Mouse (Mus musculus) limb, embryonic 15.5 days (tissue): ENCODE results near the gene Gm11562. TPM values are rescaled to one million over a fixed set of nuclear protein-coding genes. Genes with fewer than 3 reads are reported as not detected.

ENCODE experiments used
- ATAC-seq: fragments of 200-750 bp; cut with Nextera tagmentation; 2 replicates; pipeline ENCODE4 v1.8.0; 2017; ENCODE audit warnings: low read depth, moderate TSS enrichment; ENCODE audit not compliant: insufficient number of reproducible peaks, low FRiP score, low TSS enrichment
- H3K27ac ChIP-seq: fragments of 300-500 bp; sonication (generic); 2 replicates; pipeline ENCODE4 v1.5.1; 2015; ENCODE audit warnings: moderate library complexity, mild to moderate bottlenecking, inconsistent platforms
- H3K27me3 ChIP-seq: fragments of 300-500 bp; sonication (generic); 2 replicates; pipeline ENCODE4 v1.6.1; 2015; ENCODE audit warnings: inconsistent platforms
- H3K36me3 ChIP-seq: fragments of 300-500 bp; sonication (generic); 2 replicates; pipeline ENCODE4 v1.6.1; 2015; ENCODE audit warnings: inconsistent platforms
- H3K4me1 ChIP-seq: fragments of 300-500 bp; sonication (generic); 2 replicates; pipeline ENCODE4 v1.6.1; 2015; ENCODE audit warnings: inconsistent platforms
- H3K4me2 ChIP-seq: fragments of 300-500 bp; sonication (generic); 2 replicates; pipeline ENCODE4 v1.6.1; 2015; ENCODE audit warnings: mild to moderate bottlenecking, inconsistent platforms
- H3K4me3 ChIP-seq: fragments of 300-500 bp; sonication (generic); 2 replicates; pipeline ENCODE4 v1.5.1; 2015; ENCODE audit warnings: mild to moderate bottlenecking, inconsistent platforms
- H3K9ac ChIP-seq: fragments of 300-500 bp; sonication (generic); 2 replicates; pipeline ENCODE4 v1.6.1; 2015; ENCODE audit warnings: inconsistent platforms
- H3K9me3 ChIP-seq: fragments of 300-500 bp; sonication (generic); 2 replicates; pipeline ENCODE4 v1.6.1; 2016; ENCODE audit warnings: inconsistent platforms
- WGBS: fragments of 180-500 bp; shearing (Covaris S2); methylation state at CpG from one replicate; pipeline ENCODE4 v1.1.7; 2015; 5-methylcytosine and 5-hydroxymethylcytosine counted together
- polyA plus RNA-seq: library from polyadenylated mRNA; unstranded; fragments of >200 nt; fragmentation: Nextera tagmentation; extraction: Ambion mirVana; gene quantifications from 2 replicates; pipeline ENCODE4 v1.2.1, GENCODE M21; 2015

The Gm11562 gene
- polyA plus RNA-seq, 1 experiment from 2014 or later: not detected

GRCm38 (mm10) chr11:99581564-99581963 is 38.7 kb downstream of the Gm11562 start:
- ATAC-seq: no peak
- no peaks in the 10 kb centered on the region for H3K36me3 ChIP-seq
- no peaks in the 10 kb centered on the region for H3K27me3 ChIP-seq
- H3K9ac ChIP-seq: no peak overlapping the region
- H3K4me2 ChIP-seq: no peak overlapping the region
- 79% methylated on average over 6 of the region's 6 CpGs for WGBS
- H3K4me1 ChIP-seq: no peaks in the 10 kb centered on the region
- no peaks in the 10 kb centered on the region for H3K9me3 ChIP-seq
- H3K27ac ChIP-seq: no peak overlapping the region
- no peak overlapping the region for H3K4me3 ChIP-seq

GRCm38 (mm10) chr11:99581051-99581450 is 39.2 kb downstream of the Gm11562 start:
- Histone ChIP-seq H3K4me3 (no peak overlapping the region), H3K27me3 (no peaks in the 10 kb centered on the region), H3K27ac (no peak overlapping the region), H3K9me3 (no peaks in the 10 kb centered on the region), H3K4me1 (no peaks in the 10 kb centered on the region), H3K36me3 (no peaks in the 10 kb centered on the region), H3K4me2 (no peak overlapping the region), H3K9ac (no peak overlapping the region)
- ATAC-seq: no peak
- WGBS: 78% methylated on average over 5 of the region's 5 CpGs

DNA sequence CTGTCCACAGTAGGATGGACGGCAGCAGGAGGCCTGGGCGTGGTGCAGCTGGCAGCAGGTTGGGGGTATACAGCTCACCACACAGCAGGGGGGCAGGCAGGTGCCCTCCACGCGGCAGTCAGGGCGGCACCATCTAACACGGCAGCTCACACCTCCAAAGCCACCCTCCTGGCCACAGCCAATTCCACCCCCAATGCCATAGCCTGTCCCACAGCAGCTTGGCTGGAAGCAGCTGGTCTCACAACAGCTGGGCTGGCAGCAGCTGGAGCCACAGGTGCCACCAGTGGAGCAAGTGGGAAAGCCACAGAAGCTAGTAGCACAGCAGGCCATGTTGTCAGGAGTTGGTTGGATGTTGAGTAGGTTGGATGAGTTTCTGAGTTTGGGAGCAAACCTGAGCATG is 39.6 kb downstream of the Gm11562 start, which contains the start of gene Krtap1-5:
TSS of gene Krtap1-5 (minus strand) at position 381 of the 400 bp plus-strand sequence.
- 78% methylated on average over 6 of the region's 6 CpGs for WGBS

GRCm38 (mm10) chr11:99574106-99574505 is 46.1 kb downstream of the Gm11562 start:
- no peak overlapping the region for H3K4me3 ChIP-seq
- H3K4me1 ChIP-seq: no peaks in the 10 kb centered on the region
- H3K27me3 ChIP-seq: no peaks in the 10 kb centered on the region
- no peak overlapping the region for H3K27ac ChIP-seq
- no peak overlapping the region for H3K9ac ChIP-seq
- no peaks in the 10 kb centered on the region for H3K36me3 ChIP-seq
- no peaks in the 10 kb centered on the region for H3K9me3 ChIP-seq
- WGBS: 2% methylated on average over 7 of the region's 7 CpGs
- no peak overlapping the region; the same call in 1 of the 2 replicates for H3K4me2 ChIP-seq
- ATAC-seq: no peak

More for the DNA sequence above, 39.6 kb downstream of the Gm11562 start, which contains the start of gene Krtap1-5:
- Histone ChIP-seq H3K27me3 (no peaks in the 10 kb centered on the region), H3K4me3 (no peak within 1 kb of the TSS), H3K4me2 (no peak within 1 kb of the TSS), H3K36me3 (no peaks in the 10 kb centered on the region), H3K9ac (no peak within 1 kb of the TSS), H3K4me1 (no peaks in the 10 kb centered on the region), H3K9me3 (no peaks in the 10 kb centered on the region), H3K27ac (no peak within 1 kb of the TSS)
- ATAC-seq: no peak

- no peaks in the 10 kb centered on the region for H3K4me1 ChIP-seq
- ATAC-seq: no peak
- WGBS: 71% methylated on average over 4 of the region's 4 CpGs
- H3K9ac ChIP-seq: no peak overlapping the region
- H3K36me3 ChIP-seq: no peaks in the 10 kb centered on the region
- H3K9me3 ChIP-seq: no peaks in the 10 kb centered on the region
- no peaks in the 10 kb centered on the region for H3K27me3 ChIP-seq
- no peak overlapping the region for H3K27ac ChIP-seq
- no peak overlapping the region for H3K4me2 ChIP-seq
- H3K4me3 ChIP-seq: no peak overlapping the region
These were observed 47.1 kb downstream of the Gm11562 start for GRCm38 (mm10) chr11:99573164-99573563.

Other genes starting within 250 kb of the Gm11562 start
- gene Krt28, start 245.5 kb downstream of the Gm11562 start, polyA plus RNA-seq: 0.14 and 0.17 TPM in 2 replicates
- gene Krt10, start 231.1 kb downstream of the Gm11562 start, polyA plus RNA-seq: 625 and 642 TPM in 2 replicates
- 0.15 and 0.61 TPM in 2 replicates for gene Krt12, start 198.2 kb downstream of the Gm11562 start, polyA plus RNA-seq
- 0.20 and 0.32 TPM in 2 replicates for gene Krt20, start 182.3 kb downstream of the Gm11562 start, polyA plus RNA-seq
- 23.0 and 24.2 TPM in 2 replicates for gene Krt23, start 127.3 kb downstream of the Gm11562 start, polyA plus RNA-seq
- 0.15 TPM in 1 of 2 replicates, not detected in the other for gene Krt39, start 99.1 kb downstream of the Gm11562 start, polyA plus RNA-seq
- not detected in 2 replicates for gene Krt40, start 77.3 kb downstream of the Gm11562 start, polyA plus RNA-seq
- 4.0 and 5.6 TPM in 2 replicates for gene Krtap3-3, start 69.6 kb downstream of the Gm11562 start, polyA plus RNA-seq
- 0.24 TPM in 1 of 2 replicates, not detected in the other for gene Krtap3-2, start 63.6 kb downstream of the Gm11562 start, polyA plus RNA-seq
- not detected in 2 replicates for gene Gm11939, start 61.0 kb downstream of the Gm11562 start, polyA plus RNA-seq
- 6.4 and 15.3 TPM in 2 replicates for gene Krtap3-1, start 53.8 kb downstream of the Gm11562 start, polyA plus RNA-seq
- gene Krtap1-5, start 39.4 kb downstream of the Gm11562 start, polyA plus RNA-seq: 0.22 TPM in 1 of 2 replicates, not detected in the other
- not detected in 2 replicates for gene Krtap1-4, start 36.8 kb downstream of the Gm11562 start, polyA plus RNA-seq
- gene Krtap1-3, start 29.1 kb downstream of the Gm11562 start, polyA plus RNA-seq: not detected in 2 replicates
- not detected in 2 replicates for gene Krtap9-3, start 22.3 kb downstream of the Gm11562 start, polyA plus RNA-seq
- gene Gm11938, start 17.1 kb downstream of the Gm11562 start, polyA plus RNA-seq: not detected in 2 replicates
- gene Gm11937, start 10.2 kb downstream of the Gm11562 start, polyA plus RNA-seq: not detected in 2 replicates
- gene Krtap2-4, start 5.6 kb downstream of the Gm11562 start, polyA plus RNA-seq: not detected in 2 replicates
- gene Krtap4-1, start 7.8 kb upstream of the Gm11562 start, polyA plus RNA-seq: not detected in 2 replicates
- not detected in 2 replicates for gene Krtap4-2, start 14.6 kb upstream of the Gm11562 start, polyA plus RNA-seq
- gene Krtap4-7, start 23.7 kb upstream of the Gm11562 start, polyA plus RNA-seq: not detected in 2 replicates
- not detected in 2 replicates for gene Gm11555, start 29.8 kb upstream of the Gm11562 start, polyA plus RNA-seq
- gene Gm11563, start 38.5 kb upstream of the Gm11562 start, polyA plus RNA-seq: not detected in 2 replicates
- gene Krtap4-6, start 45.5 kb upstream of the Gm11562 start, polyA plus RNA-seq: not detected in 2 replicates
- not detected in 2 replicates for gene Gm14190, start 70.3 kb upstream of the Gm11562 start, polyA plus RNA-seq
- gene Gm14180, start 113.9 kb upstream of the Gm11562 start, polyA plus RNA-seq: not detected in 2 replicates
- gene Gm11595, start 152.5 kb upstream of the Gm11562 start, polyA plus RNA-seq: not detected in 2 replicates
- not detected in 2 replicates for gene Krtap4-8, start 160.3 kb upstream of the Gm11562 start, polyA plus RNA-seq
- gene Krtap4-9, start 164.8 kb upstream of the Gm11562 start, polyA plus RNA-seq: not detected in 2 replicates
- gene Gm11596, start 173.0 kb upstream of the Gm11562 start, polyA plus RNA-seq: not detected in 2 replicates
- gene Gm11569, start 178.5 kb upstream of the Gm11562 start, polyA plus RNA-seq: not detected in 2 replicates
- gene Gm11554, start 184.0 kb upstream of the Gm11562 start, polyA plus RNA-seq: not detected in 2 replicates
- not detected in 2 replicates for gene Krtap4-13, start 189.5 kb upstream of the Gm11562 start, polyA plus RNA-seq
- gene Gm11564, start 195.2 kb upstream of the Gm11562 start, polyA plus RNA-seq: not detected in 2 replicates
- not detected in 2 replicates for gene 2300003K06Rik, start 217.6 kb upstream of the Gm11562 start, polyA plus RNA-seq
- not detected in 2 replicates for gene Krtap4-16, start 231.2 kb upstream of the Gm11562 start, polyA plus RNA-seq
- gene Gm11568, start 237.5 kb upstream of the Gm11562 start, polyA plus RNA-seq: not detected in 2 replicates
- not detected in 2 replicates for gene Gm11559, start 244.0 kb upstream of the Gm11562 start, polyA plus RNA-seq